Mouse (Mus musculus) adrenal gland, postnatal 4 days (tissue): ENCODE measurements around the gene B3gntl1. TPM values are rescaled to one million over a fixed set of nuclear protein-coding genes. Genes with fewer than 3 reads are reported as not detected.
"Not testable (repeated sequence)": the region's sequence is repeated elsewhere in the genome, so short reads cannot be mapped to it uniquely, and the experiment has no call there.

Source experiments
- DNase-seq, 2 experiments: peaks; one replicate each; pipeline ENCODE4 v3.0.0; 2021 to 2022; ENCODE audit warnings: low spot score in 2 of 2, mixed read lengths in 2 of 2
- total RNA-seq, 2 experiments: library from RNA; stranded (reverse); gene quantifications; 2 replicates each; pipeline ENCODE4 v1.2.3; 2021

The B3gntl1 gene
- total RNA-seq, 2 experiments from 2014 or later, result 11.9 to 14.5 TPM

- no peak for DNase-seq
Measured at GRCm38 (mm10) chr11:121686091-121686490, 13.1 kb upstream of the B3gntl1 start.

- no peak for DNase-seq
Measured at GRCm38 (mm10) chr11:121685491-121686001, 12.6 kb upstream of the B3gntl1 start.

GRCm38 (mm10) chr11:121683243-121683642 is 10.3 kb upstream of the B3gntl1 start:
- no peak for DNase-seq

- no peak for DNase-seq
Measured at GRCm38 (mm10) chr11:121680750-121681149, 7.8 kb upstream of the B3gntl1 start.

GRCm38 (mm10) chr11:121679581-121679980 is 6.6 kb upstream of the B3gntl1 start:
- no peak for DNase-seq

GRCm38 (mm10) chr11:121676836-121677235 is 3.9 kb upstream of the B3gntl1 start:
- DNase-seq, result no peak

- no peak for DNase-seq
Measured at GRCm38 (mm10) chr11:121673629-121674028, 676 bp upstream of the B3gntl1 start.

GRCm38 (mm10) chr11:121672312-121672989 is 502 bp downstream of the B3gntl1 start:
- DNase-seq, result no peak

GRCm38 (mm10) chr11:121670926-121671325 is 2.0 kb downstream of the B3gntl1 start:
- DNase-seq, result no peak

GRCm38 (mm10) chr11:121668776-121669175 is 4.2 kb downstream of the B3gntl1 start:
- no peak for DNase-seq

GRCm38 (mm10) chr11:121667541-121667940 is 5.4 kb downstream of the B3gntl1 start:
- no peak for DNase-seq

GRCm38 (mm10) chr11:121661116-121661515 is 11.8 kb downstream of the B3gntl1 start:
- DNase-seq, result no peak

GRCm38 (mm10) chr11:121660604-121661003 is 12.3 kb downstream of the B3gntl1 start:
- not testable (repeated sequence) for DNase-seq

- DNase-seq, result no peak
Measured at GRCm38 (mm10) chr11:121658151-121658550, 14.8 kb downstream of the B3gntl1 start.

GRCm38 (mm10) chr11:121655807-121656511 is 17.0 kb downstream of the B3gntl1 start:
- DNase-seq, result no peak

- no peak for DNase-seq
Measured at GRCm38 (mm10) chr11:121655166-121655806, 17.7 kb downstream of the B3gntl1 start.

- DNase-seq, result no peak
Measured at GRCm38 (mm10) chr11:121654406-121654945, 18.5 kb downstream of the B3gntl1 start.

- no peak for DNase-seq
Measured at GRCm38 (mm10) chr11:121653631-121654030, 19.3 kb downstream of the B3gntl1 start.

- peak in 1 of 2 experiments; percentile 48 for DNase-seq
Measured at GRCm38 (mm10) chr11:121652547-121653305, 20.2 kb downstream of the B3gntl1 start.

- DNase-seq, result no peak
Measured at GRCm38 (mm10) chr11:121651983-121652382, 21.0 kb downstream of the B3gntl1 start.

- DNase-seq, result no peak
Measured at GRCm38 (mm10) chr11:121651556-121651955, 21.4 kb downstream of the B3gntl1 start.
